Mouse (Mus musculus) liver, embryonic 12.5 days (tissue): ENCODE data around the gene Gm17428. TPM values are rescaled to one million over a fixed set of nuclear protein-coding genes. Genes with fewer than 3 reads are reported as not detected.

Experiments used
- ATAC-seq: fragments of 200-750 bp; cut with Nextera tagmentation; 2 replicates; pipeline ENCODE4 v1.8.0; 2017; ENCODE audit warnings: moderate number of reproducible peaks, mild to moderate bottlenecking, moderate library complexity
- H3K27ac ChIP-seq: fragments of 300-500 bp; sonication (generic); 2 replicates; pipeline ENCODE4 v1.5.1; 2016; ENCODE audit warnings: mild to moderate bottlenecking
- H3K27me3 ChIP-seq: fragments of 300-500 bp; sonication (generic); replicated peaks from 2 replicates; pipeline ENCODE4 v1.6.1; 2016; ENCODE audit warnings: mild to moderate bottlenecking, moderate library complexity
- H3K36me3 ChIP-seq: fragments of 300-500 bp; sonication (generic); 2 replicates; pipeline ENCODE4 v1.6.1; 2016; ENCODE audit warnings: mild to moderate bottlenecking, moderate library complexity
- H3K4me1 ChIP-seq: fragments of 300-500 bp; sonication (generic); 2 replicates; pipeline ENCODE4 v1.6.1; 2016
- H3K4me2 ChIP-seq: fragments of 300-500 bp; sonication (generic); 2 replicates; pipeline ENCODE4 v1.6.1; 2016; ENCODE audit warnings: mild to moderate bottlenecking, moderate library complexity
- H3K4me3 ChIP-seq: fragments of 300-500 bp; sonication (generic); 2 replicates; pipeline ENCODE4 v1.5.1; 2016; ENCODE audit warnings: mild to moderate bottlenecking, moderate library complexity
- H3K9ac ChIP-seq: fragments of 300-500 bp; sonication (generic); 2 replicates; pipeline ENCODE4 v1.6.1; 2016; ENCODE audit warnings: mild to moderate bottlenecking, moderate library complexity
- H3K9me3 ChIP-seq: fragments of 300-500 bp; sonication (generic); replicated peaks from 2 replicates; pipeline ENCODE4 v1.6.1; 2016; ENCODE audit warnings: mild to moderate bottlenecking, moderate library complexity
- WGBS: fragments of 180-500 bp; shearing (Covaris S2); methylation state at CpG from one replicate; pipeline ENCODE4 v1.1.7; 2016; ENCODE audit not compliant: insufficient replicate concordance; 5-methylcytosine and 5-hydroxymethylcytosine counted together
- polyA plus RNA-seq: library from polyadenylated mRNA; unstranded; fragments of >200 nt; fragmentation: Nextera tagmentation; extraction: Ambion mirVana; gene quantifications from 2 replicates; pipeline ENCODE4 v1.2.1, GENCODE M21; 2016

The Gm17428 gene
- polyA plus RNA-seq: not detected in 2 replicates

GRCm38 (mm10) chr14:54976633-54977032 lies at the start of gene Gm17428:
Gene Gm17428, plus strand, starts transcription at chr14:54976933.
- ATAC-seq: no peak
- WGBS: 39% methylated on average over 1 of the region's 1 CpGs

GRCm38 (mm10) chr14:54927296-54927695 lies 49.4 kb upstream of the Gm17428 start:
- peak overlapping the region; percentile 69; the same call in 1 of the 2 replicates for H3K4me2 ChIP-seq
- peaks cover 88% of the 10 kb centered on the region for H3K27me3 ChIP-seq
- H3K4me1 ChIP-seq: peaks cover 30% of the 10 kb centered on the region
- H3K9me3 ChIP-seq: no peaks in the 10 kb centered on the region
- no peak for ATAC-seq
- H3K27ac ChIP-seq: no peak overlapping the region
- WGBS: 25% methylated on average over 7 of the region's 7 CpGs
- H3K4me3 ChIP-seq: no peak overlapping the region
- H3K36me3 ChIP-seq: no peaks in the 10 kb centered on the region
- H3K9ac ChIP-seq: no peak overlapping the region

More at GRCm38 (mm10) chr14:54976633-54977032, at the start of gene Gm17428:
- Histone ChIP-seq H3K4me2 (no peak within 1 kb of the TSS), H3K4me3 (no peak within 1 kb of the TSS), H3K4me1 (no peaks in the 10 kb centered on the region), H3K9me3 (no peaks in the 10 kb centered on the region), H3K36me3 (no peaks in the 10 kb centered on the region), H3K27ac (no peak within 1 kb of the TSS), H3K9ac (no peak within 1 kb of the TSS; the same call in 1 of the 2 replicates), H3K27me3 (peaks cover 33% of the 10 kb centered on the region)

- H3K36me3 ChIP-seq: no peaks in the 10 kb centered on the region
- no peak for ATAC-seq
- peaks cover 69% of the 10 kb centered on the region for H3K27me3 ChIP-seq
- WGBS: 61% methylated on average over 5 of the region's 5 CpGs
- no peaks in the 10 kb centered on the region for H3K9me3 ChIP-seq
- H3K27ac ChIP-seq: no peak overlapping the region
- H3K4me2 ChIP-seq: no peak overlapping the region
- H3K4me3 ChIP-seq: no peak overlapping the region
- no peak overlapping the region for H3K9ac ChIP-seq
- H3K4me1 ChIP-seq: peaks cover 18% of the 10 kb centered on the region
Observed at GRCm38 (mm10) chr14:54929801-54930200, 46.9 kb upstream of the Gm17428 start.

DNA sequence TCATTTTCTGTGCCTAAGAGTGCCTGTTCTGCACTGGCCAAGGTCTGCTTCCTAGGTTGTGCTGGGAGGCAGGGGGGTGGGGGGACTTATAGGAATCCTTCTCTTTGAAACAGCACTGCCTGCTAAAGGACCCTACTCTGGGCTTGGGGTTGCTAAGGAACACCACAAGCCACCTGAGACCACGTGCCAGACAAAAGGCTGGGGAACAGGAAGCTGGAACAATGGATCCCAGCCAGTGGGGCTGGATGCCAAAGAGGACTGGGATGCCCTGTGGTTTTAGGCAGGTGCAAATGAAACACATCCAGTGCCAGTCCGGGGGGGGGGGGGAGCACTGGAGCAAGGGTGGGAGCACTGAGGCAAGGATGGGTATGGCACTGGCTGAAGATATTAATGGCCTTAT lies 46.3 kb upstream of the Gm17428 start:
- Histone ChIP-seq H3K4me3 (no peak overlapping the region), H3K36me3 (no peaks in the 10 kb centered on the region), H3K9me3 (no peaks in the 10 kb centered on the region), H3K4me1 (peaks cover 12% of the 10 kb centered on the region), H3K27me3 (peaks cover 69% of the 10 kb centered on the region), H3K27ac (no peak overlapping the region), H3K4me2 (no peak overlapping the region), H3K9ac (no peak overlapping the region)
- WGBS: 6% methylated on average over 2 of the region's 2 CpGs
- ATAC-seq: no peak

DNA sequence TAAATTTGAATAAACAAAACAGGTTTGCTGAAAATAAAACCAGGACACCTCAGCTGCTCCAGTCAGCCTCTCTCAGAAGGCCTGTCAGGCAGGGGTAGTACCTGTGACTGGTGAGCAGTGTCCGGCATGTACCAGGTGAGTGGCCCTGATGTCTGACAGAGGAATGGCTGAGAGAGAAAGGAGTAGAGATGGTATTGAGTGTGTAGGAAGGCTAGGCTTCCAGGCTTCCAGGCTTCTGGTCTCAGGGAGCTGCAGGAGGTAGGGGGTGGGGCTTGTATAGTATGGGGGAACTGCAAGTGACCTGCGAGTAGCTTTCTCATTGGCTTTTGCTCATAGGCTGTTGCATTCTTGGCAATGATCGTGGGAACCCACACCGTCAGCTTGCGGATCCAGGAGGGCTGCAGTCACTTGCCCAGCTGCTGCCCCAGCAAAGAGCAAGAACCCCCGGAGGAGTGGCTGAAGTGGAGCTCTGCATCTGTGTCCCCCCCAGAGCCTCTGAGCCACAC lies 44.0 kb upstream of the Gm17428 start, which contains the start of gene Il25:
Il25 (plus strand) TSS at position 51 of the 506 bp plus-strand sequence.
- no peaks in the 10 kb centered on the region for H3K9me3 ChIP-seq
- 43% methylated on average over 6 of the region's 6 CpGs for WGBS
- H3K27me3 ChIP-seq: peaks cover 60% of the 10 kb centered on the region
- H3K27ac ChIP-seq: no peak within 1 kb of the TSS
- no peak within 1 kb of the TSS for H3K9ac ChIP-seq
- no peak within 1 kb of the TSS for H3K4me3 ChIP-seq
- H3K4me1 ChIP-seq: no peaks in the 10 kb centered on the region
- H3K4me2 ChIP-seq: no peak within 1 kb of the TSS
- H3K36me3 ChIP-seq: no peaks in the 10 kb centered on the region
- no peak for ATAC-seq

DNA sequence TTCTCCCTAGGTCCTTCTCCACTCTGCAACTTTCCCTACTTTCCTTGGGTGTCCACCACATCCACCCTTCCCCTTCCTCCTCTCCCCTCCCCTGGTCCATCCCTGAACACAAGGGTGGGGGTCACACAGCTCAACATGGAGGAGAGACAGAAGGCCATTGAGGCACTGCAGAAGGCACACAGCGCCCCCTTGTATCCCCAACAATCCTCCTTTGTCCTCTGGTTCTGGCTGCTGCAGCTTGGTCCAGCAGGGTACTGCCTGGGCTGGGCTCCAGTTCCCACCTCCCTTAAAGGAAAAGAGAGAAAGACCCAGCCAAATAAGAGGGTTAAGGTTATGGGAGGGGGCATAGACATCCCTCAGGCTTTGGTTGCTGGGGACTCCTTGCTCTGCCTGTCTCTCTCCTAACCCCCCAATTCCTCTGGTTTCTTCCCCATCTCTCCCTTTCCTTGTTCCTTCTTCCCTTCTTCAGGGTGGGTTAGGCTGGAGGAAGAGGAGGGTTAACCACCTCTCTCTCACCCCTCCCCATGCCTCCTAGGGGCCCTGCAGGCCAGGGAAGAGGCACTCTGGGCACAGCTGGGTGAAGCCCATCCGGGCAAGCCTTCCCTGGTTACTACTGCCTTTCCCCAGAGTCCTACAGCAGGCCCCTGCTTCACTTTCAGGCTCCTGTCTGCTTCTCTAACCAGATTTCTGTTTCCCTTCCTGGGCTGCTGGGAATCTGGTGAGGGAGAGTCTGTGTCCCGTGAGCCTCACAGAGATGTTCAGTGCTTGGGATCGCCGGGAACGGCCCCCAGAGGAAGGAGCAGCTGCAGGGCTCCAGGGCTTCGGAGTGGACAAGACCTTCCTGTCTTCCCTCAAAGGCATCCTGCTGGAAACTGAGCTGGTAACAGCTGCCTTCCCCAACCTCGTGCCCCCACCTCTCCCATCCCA lies 40.6 kb upstream of the Gm17428 start, which contains the start of gene Cmtm5:
Cmtm5 (plus strand) TSS at position 358 of the 927 bp plus-strand sequence.
- Histone ChIP-seq H3K4me2 (no peak within 1 kb of the TSS), H3K9me3 (no peaks in the 10 kb centered on the region), H3K36me3 (no peaks in the 10 kb centered on the region), H3K27me3 (peaks cover 47% of the 10 kb centered on the region), H3K4me3 (no peak within 1 kb of the TSS), H3K27ac (no peak within 1 kb of the TSS), H3K9ac (no peak within 1 kb of the TSS), H3K4me1 (no peaks in the 10 kb centered on the region)
- WGBS: 35% methylated on average over 8 of the region's 8 CpGs
- no peak for ATAC-seq

GRCm38 (mm10) chr14:54936831-54937160 lies 39.9 kb upstream of the Gm17428 start:
- no peak overlapping the region for H3K4me2 ChIP-seq
- H3K36me3 ChIP-seq: no peaks in the 10 kb centered on the region
- no peak overlapping the region for H3K27ac ChIP-seq
- H3K4me1 ChIP-seq: no peaks in the 10 kb centered on the region
- no peak overlapping the region for H3K9ac ChIP-seq
- no peak for ATAC-seq
- peaks cover 45% of the 10 kb centered on the region for H3K27me3 ChIP-seq
- no peak overlapping the region for H3K4me3 ChIP-seq
- H3K9me3 ChIP-seq: no peaks in the 10 kb centered on the region
- WGBS: 19% methylated on average over 6 of the region's 6 CpGs

GRCm38 (mm10) chr14:54937361-54938182 lies 39.2 kb upstream of the Gm17428 start:
- no peak for ATAC-seq

GRCm38 (mm10) chr14:54938431-54939219 lies 38.1 kb upstream of the Gm17428 start:
- no peak overlapping the region for H3K4me3 ChIP-seq
- peaks cover 41% of the 10 kb centered on the region for H3K27me3 ChIP-seq
- no peak overlapping the region for H3K4me2 ChIP-seq
- no peak overlapping the region for H3K9ac ChIP-seq
- no peaks in the 10 kb centered on the region for H3K9me3 ChIP-seq
- no peaks in the 10 kb centered on the region for H3K4me1 ChIP-seq
- 63% methylated on average over 15 of the region's 15 CpGs for WGBS
- no peaks in the 10 kb centered on the region for H3K36me3 ChIP-seq
- no peak for ATAC-seq
- no peak overlapping the region for H3K27ac ChIP-seq

More at GRCm38 (mm10) chr14:54937361-54938182, 39.2 kb upstream of the Gm17428 start:
- H3K9ac ChIP-seq: no peak overlapping the region
- no peak overlapping the region for H3K4me3 ChIP-seq
- no peak overlapping the region for H3K27ac ChIP-seq
- H3K4me1 ChIP-seq: no peaks in the 10 kb centered on the region
- H3K9me3 ChIP-seq: no peaks in the 10 kb centered on the region
- peaks cover 45% of the 10 kb centered on the region for H3K27me3 ChIP-seq
- H3K4me2 ChIP-seq: no peak overlapping the region
- 68% methylated on average over 16 of the region's 16 CpGs for WGBS
- no peaks in the 10 kb centered on the region for H3K36me3 ChIP-seq

GRCm38 (mm10) chr14:54939434-54940175 lies 37.1 kb upstream of the Gm17428 start:
- Histone ChIP-seq H3K27me3 (peaks cover 41% of the 10 kb centered on the region), H3K9me3 (no peaks in the 10 kb centered on the region), H3K4me3 (no peak overlapping the region), H3K27ac (no peak overlapping the region), H3K4me2 (no peak overlapping the region), H3K36me3 (no peaks in the 10 kb centered on the region), H3K4me1 (no peaks in the 10 kb centered on the region), H3K9ac (no peak overlapping the region)
- ATAC-seq: no peak
- 41% methylated on average over 12 of the region's 12 CpGs for WGBS

DNA sequence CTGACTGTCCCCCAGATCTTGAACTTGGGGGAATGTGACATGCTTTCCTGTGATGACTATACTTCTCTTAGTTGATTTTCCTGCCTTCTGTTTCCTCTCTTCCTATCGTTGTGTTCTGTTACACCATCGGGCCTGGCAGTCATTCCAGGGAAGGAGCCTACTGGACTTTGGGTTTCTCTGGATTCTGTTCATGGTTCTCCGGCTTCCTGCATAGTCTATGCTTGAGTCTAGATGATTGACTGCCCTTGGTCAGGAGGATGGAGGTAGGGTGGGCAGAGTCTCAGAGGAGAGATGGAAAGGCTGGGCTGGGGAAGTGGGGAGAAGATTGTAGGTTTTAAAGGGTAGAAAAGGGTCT lies 36.6 kb upstream of the Gm17428 start:
- H3K9ac ChIP-seq: no peak overlapping the region
- H3K4me1 ChIP-seq: no peaks in the 10 kb centered on the region
- no peak overlapping the region for H3K27ac ChIP-seq
- no peak overlapping the region for H3K4me2 ChIP-seq
- H3K36me3 ChIP-seq: no peaks in the 10 kb centered on the region
- ATAC-seq: no peak
- H3K4me3 ChIP-seq: no peak overlapping the region
- no peaks in the 10 kb centered on the region for H3K9me3 ChIP-seq
- 52% methylated on average over 3 of the region's 3 CpGs for WGBS
- H3K27me3 ChIP-seq: peaks cover 37% of the 10 kb centered on the region; the same call in 1 of the 2 replicates
